Mouse (Mus musculus) hindbrain, embryonic 14.5 days (tissue): ENCODE data around the gene Shank2. TPM values are rescaled to one million over a fixed set of nuclear protein-coding genes. Genes with fewer than 3 reads are reported as not detected.

Experiments
- ATAC-seq: fragments of 200-750 bp; cut with Nextera tagmentation; 2 replicates; pipeline ENCODE4 v1.8.0; 2017; ENCODE audit warnings: moderate number of reproducible peaks, mild to moderate bottlenecking, moderate TSS enrichment, moderate library complexity; ENCODE audit not compliant: low FRiP score
- DNase-seq: peaks from one replicate; pipeline ENCODE4 v3.0.0-alpha.2; 2015; ENCODE audit warnings: low spot score
- H3K27ac ChIP-seq: fragments of 300-500 bp; sonication (generic); 2 replicates; pipeline ENCODE4 v1.5.1; 2014; ENCODE audit warnings: mild to moderate bottlenecking, moderate library complexity
- H3K27me3 ChIP-seq: fragments of 300-500 bp; sonication (generic); 2 replicates; pipeline ENCODE4 v1.6.1; 2014; ENCODE audit warnings: mild to moderate bottlenecking, low read length, mixed read lengths; ENCODE audit not compliant: control insufficient read depth, insufficient read depth
- H3K36me3 ChIP-seq: fragments of 300-500 bp; sonication (generic); replicated peaks from 2 replicates; pipeline ENCODE4 v1.6.1; 2014; ENCODE audit not compliant: control insufficient read depth, insufficient read depth
- H3K4me1 ChIP-seq: fragments of 300-500 bp; sonication (generic); replicated peaks from 2 replicates; pipeline ENCODE4 v1.6.1; 2014; ENCODE audit warnings: antibody characterized with exemption, low read length, mixed read lengths; ENCODE audit not compliant: control insufficient read depth, insufficient read depth
- H3K4me2 ChIP-seq: fragments of 300-500 bp; sonication (generic); replicated peaks from 2 replicates; pipeline ENCODE4 v1.6.1; 2014; ENCODE audit warnings: mild to moderate bottlenecking, moderate library complexity
- H3K4me3 ChIP-seq: fragments of 300-500 bp; sonication (generic); replicated peaks from 2 replicates; pipeline ENCODE4 v1.5.1; 2014; ENCODE audit warnings: mild to moderate bottlenecking, low read length
- H3K9ac ChIP-seq: fragments of 300-500 bp; sonication (generic); 2 replicates; pipeline ENCODE4 v1.6.1; 2014
- H3K9me3 ChIP-seq: fragments of 300-500 bp; sonication (generic); 2 replicates; pipeline ENCODE4 v1.6.1; 2016; ENCODE audit warnings: low read length; ENCODE audit not compliant: control insufficient read depth
- WGBS: fragments of 180-500 bp; shearing (Covaris S2); extraction: QIAGEN DNeasy Blood & Tissue Kit; methylation state at CpG from one replicate; pipeline ENCODE4 v1.1.7; 2014; 5-methylcytosine and 5-hydroxymethylcytosine counted together
- polyA plus RNA-seq: library from polyadenylated mRNA; unstranded; fragments of >200 nt; fragmentation: Nextera tagmentation; extraction: Ambion mirVana; gene quantifications from 2 replicates; pipeline ENCODE4 v1.2.1, GENCODE M21; 2014

The Shank2 gene
- polyA plus RNA-seq, 1 experiment from 2014 or later = 11.3 TPM

GRCm38 (mm10) chr7:143979986-143980385, 21.7 kb upstream of the Shank2 start:
- no peaks in the 10 kb centered on the region for H3K9me3 ChIP-seq
- H3K36me3 ChIP-seq = no peaks in the 10 kb centered on the region
- H3K4me1 ChIP-seq = peaks cover 14% of the 10 kb centered on the region; the same call in 1 of the 2 replicates
- no peak overlapping the region for H3K9ac ChIP-seq
- WGBS = 64% methylated on average over 5 of the region's 5 CpGs
- DNase-seq (no peak), ATAC-seq (no peak)
- no peak overlapping the region for H3K27ac ChIP-seq
- no peak overlapping the region for H3K4me3 ChIP-seq
- H3K4me2 ChIP-seq = no peak overlapping the region; the same call in 1 of the 2 replicates
- peaks cover 62% of the 10 kb centered on the region for H3K27me3 ChIP-seq

GRCm38 (mm10) chr7:143986281-143986680, 15.4 kb upstream of the Shank2 start:
- Histone ChIP-seq H3K27ac (no peak overlapping the region), H3K4me2 (no peak overlapping the region), H3K9ac (no peak overlapping the region), H3K4me3 (no peak overlapping the region), H3K36me3 (no peaks in the 10 kb centered on the region), H3K9me3 (no peaks in the 10 kb centered on the region), H3K27me3 (0 out of 2 replicates have a peak, but pooled peaks cover under 1% of the 10 kb centered on the region), H3K4me1 (no peaks in the 10 kb centered on the region)
- ATAC-seq = no peak
- 97% methylated on average over 2 of the region's 2 CpGs for WGBS
- no peak for DNase-seq

- Histone ChIP-seq H3K27me3 (no peaks in the 10 kb centered on the region), H3K9me3 (no peaks in the 10 kb centered on the region), H3K4me3 (no peak overlapping the region), H3K27ac (no peak overlapping the region), H3K9ac (no peak overlapping the region), H3K36me3 (no peaks in the 10 kb centered on the region), H3K4me2 (no peak overlapping the region), H3K4me1 (no peaks in the 10 kb centered on the region)
- ATAC-seq (no peak), DNase-seq (no peak)
These were observed 10.6 kb upstream of the Shank2 start for GRCm38 (mm10) chr7:143991160-143991559.

DNA sequence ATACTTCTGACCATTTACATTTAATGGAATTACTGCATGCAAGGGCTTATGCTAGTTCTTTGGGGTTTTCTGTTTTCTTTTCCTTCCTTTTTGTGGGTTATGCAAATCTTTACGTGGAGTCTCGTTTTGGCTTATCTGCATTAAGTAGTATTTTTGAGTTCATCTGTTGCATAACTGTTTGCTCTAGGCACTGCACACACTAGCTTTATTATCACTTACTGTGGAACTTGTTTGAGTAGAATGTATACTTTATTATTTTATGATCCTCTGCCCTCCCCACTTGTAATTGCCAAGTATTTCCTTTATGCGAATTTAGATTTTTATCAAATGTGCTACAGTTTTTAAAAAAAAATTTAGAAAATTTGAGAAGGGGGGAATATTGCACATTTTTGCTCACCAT, 2.7 kb upstream of the Shank2 start:
- 85% methylated on average over 3 of the region's 3 CpGs for WGBS
- Histone ChIP-seq H3K9me3 (peaks cover 8% of the 10 kb centered on the region; the same call in 1 of the 2 replicates), H3K4me1 (no peaks in the 10 kb centered on the region), H3K27ac (no peak overlapping the region), H3K4me2 (no peak overlapping the region), H3K9ac (no peak overlapping the region), H3K36me3 (no peaks in the 10 kb centered on the region), H3K4me3 (no peak overlapping the region), H3K27me3 (no peaks in the 10 kb centered on the region)
- no peak for DNase-seq
- no peak for ATAC-seq

GRCm38 (mm10) chr7:144003471-144003870, 1.7 kb downstream of the Shank2 start:
- Histone ChIP-seq H3K4me1 (no peaks in the 10 kb centered on the region), H3K9ac (no peak overlapping the region), H3K27ac (no peak overlapping the region), H3K4me2 (no peak overlapping the region), H3K36me3 (no peaks in the 10 kb centered on the region), H3K9me3 (no peaks in the 10 kb centered on the region), H3K27me3 (no peaks in the 10 kb centered on the region), H3K4me3 (no peak overlapping the region)
- DNase-seq (no peak), ATAC-seq (no peak)
- 90% methylated on average over 3 of the region's 3 CpGs for WGBS

DNA sequence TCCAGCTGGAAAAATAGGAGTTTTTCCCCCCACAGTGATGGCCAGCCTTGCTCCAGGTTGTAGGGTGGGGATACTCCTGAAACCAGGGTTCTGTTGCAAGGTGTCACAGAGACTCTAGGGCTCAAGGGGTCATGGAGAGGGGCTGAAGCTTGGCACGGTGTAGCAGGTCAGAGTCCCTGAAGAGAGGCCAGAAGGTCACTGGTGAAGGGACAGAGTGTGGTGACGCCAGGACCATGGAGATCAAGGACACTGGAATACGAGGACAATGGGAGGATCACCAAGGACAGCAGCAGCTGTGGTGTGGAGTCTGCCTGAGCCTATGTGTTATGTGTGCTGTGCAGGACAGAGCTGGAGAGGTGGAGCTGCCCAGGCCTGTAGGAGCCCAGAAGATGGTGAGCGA, 6.4 kb downstream of the Shank2 start:
- no peaks in the 10 kb centered on the region for H3K27me3 ChIP-seq
- DNase-seq = no peak
- no peak overlapping the region for H3K27ac ChIP-seq
- no peak overlapping the region for H3K4me2 ChIP-seq
- no peak for ATAC-seq
- H3K9me3 ChIP-seq = no peaks in the 10 kb centered on the region
- no peak overlapping the region for H3K9ac ChIP-seq
- no peaks in the 10 kb centered on the region for H3K36me3 ChIP-seq
- 82% methylated on average over 4 of the region's 4 CpGs for WGBS
- H3K4me3 ChIP-seq = no peak overlapping the region
- H3K4me1 ChIP-seq = no peaks in the 10 kb centered on the region

GRCm38 (mm10) chr7:144008985-144009384, 7.3 kb downstream of the Shank2 start:
- H3K9me3 ChIP-seq = no peaks in the 10 kb centered on the region
- no peaks in the 10 kb centered on the region for H3K27me3 ChIP-seq
- 77% methylated on average over 4 of the region's 4 CpGs for WGBS
- H3K4me1 ChIP-seq = no peaks in the 10 kb centered on the region
- no peak overlapping the region for H3K9ac ChIP-seq
- H3K4me2 ChIP-seq = no peak overlapping the region
- no peak overlapping the region for H3K4me3 ChIP-seq
- no peaks in the 10 kb centered on the region for H3K36me3 ChIP-seq
- ATAC-seq (no peak), DNase-seq (no peak)
- H3K27ac ChIP-seq = no peak overlapping the region

- Histone ChIP-seq H3K4me2 (no peak overlapping the region), H3K4me3 (no peak overlapping the region), H3K9me3 (no peaks in the 10 kb centered on the region), H3K9ac (no peak overlapping the region), H3K4me1 (no peaks in the 10 kb centered on the region), H3K27ac (no peak overlapping the region), H3K27me3 (no peaks in the 10 kb centered on the region), H3K36me3 (no peaks in the 10 kb centered on the region)
- ATAC-seq (no peak), DNase-seq (no peak)
- 78% methylated on average over 2 of the region's 2 CpGs for WGBS
These were observed 12.8 kb downstream of the Shank2 start for GRCm38 (mm10) chr7:144014485-144014884.

GRCm38 (mm10) chr7:144021801-144022200, 20.1 kb downstream of the Shank2 start:
- Histone ChIP-seq H3K9me3 (no peaks in the 10 kb centered on the region), H3K36me3 (no peaks in the 10 kb centered on the region), H3K4me1 (no peaks in the 10 kb centered on the region), H3K9ac (no peak overlapping the region), H3K27ac (no peak overlapping the region), H3K4me3 (no peak overlapping the region), H3K4me2 (no peak overlapping the region), H3K27me3 (no peaks in the 10 kb centered on the region)
- DNase-seq (no peak), ATAC-seq (no peak)
- 86% methylated on average over 3 of the region's 3 CpGs for WGBS

- H3K27ac ChIP-seq = no peak overlapping the region
- no peaks in the 10 kb centered on the region for H3K4me1 ChIP-seq
- ATAC-seq = no peak
- no peak overlapping the region for H3K9ac ChIP-seq
- no peaks in the 10 kb centered on the region for H3K9me3 ChIP-seq
- H3K27me3 ChIP-seq = no peaks in the 10 kb centered on the region
- no peaks in the 10 kb centered on the region for H3K36me3 ChIP-seq
- no peak overlapping the region for H3K4me2 ChIP-seq
- H3K4me3 ChIP-seq = no peak overlapping the region
- WGBS = 43% methylated on average over 5 of the region's 5 CpGs
- no peak for DNase-seq
These were observed 21.0 kb downstream of the Shank2 start for GRCm38 (mm10) chr7:144022682-144023081.
